Mouse (Mus musculus) kidney, adult 2 months (tissue): ENCODE measurements around the gene Liph. TPM values are rescaled to one million over a fixed set of nuclear protein-coding genes. Genes with fewer than 3 reads are reported as not detected.

ENCODE experiments used
- DNase-seq: peaks from one replicate; pipeline ENCODE4 v3.0.0; 2021
- H3K27ac ChIP-seq: fragments of 200-500 bp; 2 replicates; pipeline ENCODE4 v1.5.1; 2012; ENCODE audit warnings: low read depth, low read length, control low read depth, inconsistent platforms; ENCODE audit not compliant: insufficient read depth
- H3K27me3 ChIP-seq: fragments of 200-500 bp; replicated peaks from 2 replicates; pipeline ENCODE4 v1.6.1; 2012; ENCODE audit warnings: mild to moderate bottlenecking, moderate library complexity, low read length, inconsistent platforms; ENCODE audit not compliant: control insufficient read depth, insufficient read depth
- H3K36me3 ChIP-seq: fragments of 200-500 bp; 2 replicates; pipeline ENCODE4 v1.6.1; 2012; ENCODE audit warnings: mild to moderate bottlenecking, moderate library complexity, low read length, inconsistent platforms; ENCODE audit not compliant: control insufficient read depth, insufficient read depth
- H3K4me1 ChIP-seq: fragments of 200-500 bp; 2 replicates; pipeline ENCODE4 v1.6.1; 2011; ENCODE audit warnings: low read length; ENCODE audit not compliant: control insufficient read depth, insufficient read depth
- H3K4me3 ChIP-seq: fragments of 200-500 bp; 2 replicates; pipeline ENCODE4 v1.5.1; 2011; ENCODE audit warnings: mild to moderate bottlenecking, low read depth, low read length, control low read depth; ENCODE audit not compliant: insufficient read depth
- CTCF ChIP-seq: fragments of 200-500 bp; conservative IDR thresholded peaks from 2 replicates; pipeline ENCODE4 v1.5.1; 2011; ENCODE audit warnings: low read depth, mild to moderate bottlenecking, control low read depth, low read length, moderate library complexity, mixed read lengths; ENCODE audit not compliant: insufficient read depth, insufficient read length
- POLR2A ChIP-seq: fragments of 200-500 bp; IDR thresholded peaks from one replicate; pipeline ENCODE4 v1.6.1; 2011; ENCODE audit warnings: low read depth, low read length, control low read depth
- WGBS: fragments of 180-500 bp; shearing (Covaris S2); methylation state at CpG from one replicate; pipeline ENCODE4 v1.1.7; 2018; 5-methylcytosine and 5-hydroxymethylcytosine counted together
- polyA plus RNA-seq: library from polyadenylated mRNA; depleted of rRNA; stranded (reverse); fragments of >200 nt; gene quantifications from 2 replicates; pipeline ENCODE4 v1.2.3, GENCODE M21; 2012

The Liph gene
- polyA plus RNA-seq, 1 experiment = 0.45 TPM

DNA sequence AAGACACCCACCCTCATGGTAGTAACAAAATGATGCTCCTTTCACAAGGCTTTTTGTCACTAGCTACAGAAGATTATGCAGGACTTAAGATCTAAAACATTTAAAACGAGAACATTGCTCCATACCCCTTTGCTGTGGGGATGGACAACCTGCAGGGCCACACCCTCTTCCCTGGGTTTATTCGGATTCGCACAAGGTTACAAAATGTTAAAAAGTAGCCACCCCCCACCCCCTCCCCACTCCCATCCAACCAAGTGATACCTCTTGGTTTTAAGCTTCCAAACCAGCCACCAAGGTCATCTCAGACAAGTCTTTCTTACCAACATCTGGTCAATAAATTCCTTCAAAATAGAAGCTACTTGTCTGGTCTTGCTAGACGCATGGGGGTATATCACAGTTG, 11.9 kb downstream of the Liph start:
- no peaks in the 10 kb centered on the region for H3K36me3 ChIP-seq
- no peak overlapping the region for H3K4me3 ChIP-seq
- no peaks in the 10 kb centered on the region for H3K27me3 ChIP-seq
- TF ChIP-seq POLR2A = no peak
- H3K4me1 ChIP-seq = no peaks in the 10 kb centered on the region
- WGBS = 93% methylated on average over 4 of the region's 4 CpGs
- H3K27ac ChIP-seq = no peak overlapping the region
- DNase-seq = no peak

DNA sequence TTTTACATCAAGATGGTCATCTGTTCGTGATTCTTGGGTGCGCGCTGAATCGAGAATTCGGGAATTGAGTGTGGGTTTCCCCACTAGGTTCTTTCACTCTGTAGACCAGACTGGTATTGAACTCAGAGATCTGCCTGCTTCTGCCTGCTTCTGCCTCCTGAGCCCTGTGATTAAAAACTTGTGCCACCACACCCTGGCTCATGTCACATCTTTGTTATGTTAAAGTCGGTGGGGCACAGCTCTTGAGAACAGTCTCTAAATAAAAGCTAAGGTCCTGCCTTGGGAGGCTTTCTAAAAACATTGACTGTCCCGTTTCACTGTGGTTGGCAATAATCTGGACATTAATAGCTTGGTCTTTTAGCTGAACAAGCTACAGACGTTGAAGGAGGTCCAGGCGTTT, 12.3 kb downstream of the Liph start:
- TF ChIP-seq CTCF (no peak), POLR2A (no peak)
- 93% methylated on average over 9 of the region's 9 CpGs for WGBS
- H3K36me3 ChIP-seq = no peaks in the 10 kb centered on the region
- H3K4me1 ChIP-seq = no peaks in the 10 kb centered on the region
- H3K4me3 ChIP-seq = no peak overlapping the region
- no peak overlapping the region for H3K27ac ChIP-seq
- no peaks in the 10 kb centered on the region for H3K27me3 ChIP-seq
- DNase-seq = no peak

DNA sequence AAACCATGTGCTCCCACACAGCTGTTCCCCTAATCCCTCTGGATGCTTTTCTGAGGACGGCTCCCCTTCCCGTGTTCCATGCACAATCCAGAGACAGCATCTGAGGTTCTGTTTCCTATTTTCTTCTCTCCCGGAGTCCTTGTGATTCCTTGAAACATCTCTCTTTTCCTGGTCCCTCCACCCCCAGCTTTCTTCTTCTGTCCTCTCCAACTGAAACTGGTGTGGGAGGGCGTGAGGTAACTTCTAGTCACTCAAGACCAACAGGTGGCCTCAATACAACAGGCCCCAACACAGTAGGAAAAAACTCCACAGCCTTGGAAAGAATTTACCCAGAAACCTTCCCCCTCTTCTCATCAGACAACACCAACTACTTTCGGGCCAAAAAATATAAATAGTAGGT, 18.1 kb downstream of the Liph start:
- Histone ChIP-seq H3K27me3 (no peaks in the 10 kb centered on the region), H3K36me3 (no peaks in the 10 kb centered on the region), H3K4me1 (no peaks in the 10 kb centered on the region), H3K4me3 (no peak overlapping the region), H3K27ac (no peak overlapping the region)
- TF ChIP-seq POLR2A = no peak
- TF ChIP-seq CTCF = no peak
- 83% methylated on average over 5 of the region's 5 CpGs for WGBS
- DNase-seq = no peak

DNA sequence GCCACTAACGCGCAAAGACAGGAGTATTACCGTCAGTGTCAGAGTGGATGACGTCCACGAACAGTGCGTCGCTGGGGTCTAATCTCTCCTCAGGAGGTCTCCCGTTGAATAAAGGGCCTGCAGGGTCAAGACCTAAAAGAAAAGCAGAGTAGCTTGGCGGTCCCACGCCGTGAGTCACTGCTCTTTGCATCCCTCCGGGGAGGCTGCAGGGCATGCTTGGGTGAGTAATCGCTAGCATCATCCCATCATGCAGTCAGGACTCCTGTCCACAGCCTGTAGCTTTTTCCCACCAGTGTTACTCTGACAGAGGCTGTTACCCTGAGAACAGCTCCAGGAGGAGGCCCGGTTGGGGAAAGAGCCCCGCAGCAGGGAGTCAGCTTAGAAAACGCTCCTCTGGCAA, 19.3 kb downstream of the Liph start:
- WGBS = 8% methylated on average over 16 of the region's 16 CpGs
- Histone ChIP-seq H3K27me3 (no peaks in the 10 kb centered on the region), H3K4me1 (no peaks in the 10 kb centered on the region), H3K27ac (no peak overlapping the region), H3K36me3 (no peaks in the 10 kb centered on the region), H3K4me3 (no peak overlapping the region)
- no peak for DNase-seq
- no peak for TF ChIP-seq POLR2A
- TF ChIP-seq CTCF = no peak

DNA sequence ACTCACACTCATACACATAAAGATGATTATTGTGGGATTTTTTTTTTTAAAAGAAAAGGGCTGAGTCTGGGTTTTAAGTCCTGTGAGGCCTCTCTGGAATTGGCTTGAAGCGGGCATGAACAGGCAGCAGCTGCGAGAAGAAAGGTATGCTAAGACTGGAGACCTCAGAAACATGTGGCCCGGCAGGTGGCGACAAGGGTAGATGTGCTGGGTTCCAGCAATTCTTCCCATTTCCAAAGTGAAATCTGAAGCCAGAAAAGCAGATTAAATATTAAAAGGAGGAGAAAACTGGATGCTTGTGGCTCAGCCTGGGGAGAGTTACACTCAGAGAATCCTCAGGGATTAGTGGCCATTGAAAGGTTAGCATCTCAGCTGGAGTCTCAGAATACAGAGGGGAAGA, 24.0 kb downstream of the Liph start:
- Histone ChIP-seq H3K4me1 (no peaks in the 10 kb centered on the region), H3K4me3 (no peak overlapping the region), H3K27me3 (no peaks in the 10 kb centered on the region), H3K27ac (no peak overlapping the region), H3K36me3 (no peaks in the 10 kb centered on the region)
- DNase-seq = no peak
- 71% methylated on average over 4 of the region's 4 CpGs for WGBS
- TF ChIP-seq POLR2A = no peak
- no peak for TF ChIP-seq CTCF

DNA sequence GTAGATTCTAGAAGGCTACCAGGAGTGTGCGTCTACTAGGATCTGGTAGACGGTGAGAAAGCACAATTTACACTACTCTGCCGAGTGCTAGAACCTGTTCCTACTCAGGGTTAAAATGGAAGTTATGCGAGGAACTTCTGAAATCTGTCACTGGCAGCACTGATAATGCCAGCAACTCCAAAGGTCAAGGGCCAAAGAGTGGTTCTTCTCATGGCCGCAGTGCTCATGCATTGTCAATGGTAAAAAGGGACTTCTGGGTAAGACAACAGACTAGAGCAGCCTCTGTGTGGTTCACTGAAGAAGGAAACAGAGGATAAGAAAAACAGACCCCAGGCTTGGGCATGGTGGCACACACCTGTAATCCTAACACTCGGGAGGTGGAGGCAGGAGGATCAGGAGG, 24.9 kb downstream of the Liph start:
- Histone ChIP-seq H3K27ac (no peak overlapping the region), H3K27me3 (no peaks in the 10 kb centered on the region), H3K36me3 (no peaks in the 10 kb centered on the region), H3K4me1 (no peaks in the 10 kb centered on the region), H3K4me3 (no peak overlapping the region)
- WGBS = 83% methylated on average over 6 of the region's 6 CpGs
- DNase-seq = no peak
- TF ChIP-seq CTCF = no peak
- TF ChIP-seq POLR2A = no peak

DNA sequence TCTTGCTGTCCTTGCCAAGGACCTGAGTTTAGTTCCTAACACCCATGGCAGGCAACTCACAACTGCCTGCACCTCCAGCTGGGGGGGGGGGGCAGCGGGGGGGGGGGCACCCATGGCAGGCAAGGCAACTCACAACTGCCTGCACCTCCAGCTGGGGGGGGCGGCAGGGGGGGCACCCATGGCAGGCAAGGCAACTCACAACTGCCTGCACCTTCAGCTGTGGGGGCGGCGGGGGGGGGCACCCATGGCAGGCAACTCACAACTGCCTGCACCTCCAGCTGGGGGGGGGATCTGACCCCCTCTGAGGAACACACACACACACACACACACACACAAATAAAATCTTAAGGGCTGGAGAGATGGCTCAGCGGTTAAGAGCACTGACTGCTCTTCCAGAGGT, 25.6 kb downstream of the Liph start:
- Histone ChIP-seq H3K36me3 (no peaks in the 10 kb centered on the region), H3K4me1 (no peaks in the 10 kb centered on the region), H3K4me3 (no peak overlapping the region), H3K27me3 (no peaks in the 10 kb centered on the region), H3K27ac (no peak overlapping the region)
- TF ChIP-seq CTCF = no peak
- no peak for TF ChIP-seq POLR2A
- 72% methylated on average over 5 of the region's 5 CpGs for WGBS
- DNase-seq = no peak

DNA sequence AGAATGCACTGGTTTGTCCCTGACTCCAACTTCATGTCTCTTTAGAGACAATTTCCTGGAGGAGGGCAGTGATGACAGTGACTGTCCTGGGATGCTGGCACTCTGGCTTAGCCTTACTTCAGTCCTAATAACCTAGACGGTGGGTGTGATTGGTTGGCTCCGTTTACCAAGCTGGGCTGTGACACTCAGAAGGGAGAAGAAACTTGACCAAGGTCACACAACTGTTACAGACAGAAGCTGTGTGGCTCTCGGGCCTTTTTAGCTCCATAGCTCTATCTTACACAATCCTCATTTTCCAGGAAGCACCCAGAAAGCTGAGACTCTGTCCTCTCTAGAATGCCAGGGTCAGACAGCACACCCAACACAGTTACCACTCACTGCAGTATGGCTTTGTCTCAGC, 29.9 kb downstream of the Liph start:
- WGBS = 72% methylated on average over 3 of the region's 3 CpGs
- no peak overlapping the region for H3K27ac ChIP-seq
- TF ChIP-seq POLR2A = no peak
- TF ChIP-seq CTCF = no peak
- no peaks in the 10 kb centered on the region for H3K36me3 ChIP-seq
- no peak for DNase-seq
- no peak overlapping the region for H3K4me3 ChIP-seq
- no peaks in the 10 kb centered on the region for H3K27me3 ChIP-seq
- no peaks in the 10 kb centered on the region for H3K4me1 ChIP-seq
